ENCODE assay signal across 8 mouse cellular contexts in the genomic region with DNA sequence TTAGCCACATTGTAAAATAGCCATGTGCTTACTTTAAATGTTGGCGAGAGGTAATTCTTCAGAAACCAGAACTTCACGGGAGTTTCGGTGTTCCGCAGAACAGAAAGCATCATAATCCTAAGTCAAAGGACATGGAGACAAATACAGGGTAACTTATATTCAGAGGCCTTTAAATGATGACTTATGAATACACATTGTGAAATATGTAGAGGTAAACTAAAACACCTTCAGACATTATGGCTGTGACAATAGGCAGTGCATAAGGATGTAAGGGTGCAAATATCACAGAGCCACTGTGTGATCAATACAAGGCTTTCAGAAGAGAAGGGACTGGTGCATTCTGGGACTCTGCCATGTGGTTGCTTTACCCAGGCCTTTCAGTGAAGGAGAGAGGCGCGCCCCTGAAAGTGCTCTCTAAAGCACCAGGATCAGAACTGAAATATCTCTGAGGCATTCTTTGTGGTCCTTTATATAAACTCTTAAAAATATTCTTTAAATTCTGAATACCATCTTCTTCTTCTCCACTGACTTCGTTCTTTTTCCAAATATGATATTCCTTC.
DNase-seq lines count a peak whose midpoint lies in the region; ATAC-seq and TF ChIP-seq lines count a peak whose summit lies in the region.

No protein-coding gene starts in this region.

- no peaks in the 10 kb centered on the region for H3K36me3 ChIP-seq in kidney, adult 2 months (ENCODE audit: control insufficient read depth, insufficient read depth, low read length)
- peaks cover 4% of the 10 kb centered on the region; the same call in 1 of the 2 replicates for H3K36me3 ChIP-seq in hindbrain, embryonic 16.5 days (ENCODE audit: control insufficient read depth, insufficient read depth, low read length)
- no peaks in the 10 kb centered on the region for H3K36me3 ChIP-seq in midbrain, embryonic 15.5 days (replicated peaks)

- H3K4me2 ChIP-seq in hindbrain, embryonic 16.5 days (ENCODE audit: low read length), result peak overlapping the region; percentile 83
- H3K4me2 ChIP-seq in midbrain, embryonic 15.5 days, result peak overlapping the region; percentile 89

- no peaks in the 10 kb centered on the region for H3K27me3 ChIP-seq in kidney, adult 2 months (replicated peaks; ENCODE audit: control insufficient read depth, insufficient read depth, low read length)
- H3K27me3 ChIP-seq in hindbrain, embryonic 16.5 days (replicated peaks; ENCODE audit: control insufficient read depth, insufficient read depth, low read length), result no peaks in the 10 kb centered on the region
- H3K27me3 ChIP-seq in midbrain, embryonic 15.5 days (replicated peaks), result no peaks in the 10 kb centered on the region

- WGBS in kidney, adult 2 months, result 48% methylated on average over 7 of the region's 7 CpGs
- 47% methylated on average over 7 of the region's 7 CpGs for WGBS in hindbrain, embryonic 16.5 days
- 45% methylated on average over 7 of the region's 7 CpGs for WGBS in midbrain, embryonic 15.5 days

- no peaks in the 10 kb centered on the region for H3K9me3 ChIP-seq in hindbrain, embryonic 16.5 days (ENCODE audit: control insufficient read depth, low read length)
- no peaks in the 10 kb centered on the region for H3K9me3 ChIP-seq in midbrain, embryonic 15.5 days

- no peak for DNase-seq in kidney, adult 2 months
- no peak for DNase-seq in kidney, adult 8-10 months
- no peak for DNase-seq in layer of hippocampus, adult 9-10 months (ENCODE audit: low spot score)
- DNase-seq in urinary bladder, postnatal 10 days (ENCODE audit: low spot score), result no peak
- DNase-seq in lung, postnatal 36 days, result no peak

- H3K4me3 ChIP-seq in kidney, adult 2 months (ENCODE audit: insufficient read depth, low read depth, low read length), result no peak overlapping the region
- H3K4me3 ChIP-seq in hindbrain, embryonic 16.5 days (ENCODE audit: low read length), result peak overlapping the region; percentile 45
- peak overlapping the region; percentile 44 for H3K4me3 ChIP-seq in midbrain, embryonic 15.5 days

- no peaks in the 10 kb centered on the region for H3K4me1 ChIP-seq in kidney, adult 2 months (ENCODE audit: control insufficient read depth, insufficient read depth, low read length)
- H3K4me1 ChIP-seq in hindbrain, embryonic 16.5 days (ENCODE audit: control insufficient read depth, insufficient read depth, low read depth, low read length), result peaks cover 6% of the 10 kb centered on the region
- peaks cover 16% of the 10 kb centered on the region for H3K4me1 ChIP-seq in midbrain, embryonic 15.5 days

- no peak for TF ChIP-seq CTCF in kidney, adult 2 months (conservative IDR thresholded peaks at IDR 0.05; ENCODE audit: insufficient read depth, insufficient read length, low read depth, low read length)

- peak overlapping the region; percentile 42; the same call in 1 of the 2 replicates for H3K9ac ChIP-seq in hindbrain, embryonic 16.5 days (ENCODE audit: low read depth, low read length)
- peak overlapping the region; percentile 37; the same call in 1 of the 2 replicates for H3K9ac ChIP-seq in midbrain, embryonic 15.5 days

- peak overlapping the region; percentile 62; the same call in 1 of the 2 replicates for H3K27ac ChIP-seq in kidney, adult 2 months (ENCODE audit: insufficient read depth, low read depth, low read length)
- H3K27ac ChIP-seq in hindbrain, embryonic 16.5 days (ENCODE audit: low read depth, low read length), result peak overlapping the region; percentile 40; the same call in 1 of the 2 replicates
- peak overlapping the region; percentile 79 for H3K27ac ChIP-seq in midbrain, embryonic 15.5 days

- no peak for TF ChIP-seq POLR2A in kidney, adult 2 months (IDR thresholded peaks at IDR 0.05; ENCODE audit: low read depth, low read length)

- 0 out of 2 replicates have a peak, but pooled peaks have one; percentile 1 for ATAC-seq in common myeloid progenitor, adult 5-6 weeks (replicated peaks; ENCODE audit: low read depth, poor library complexity, severe bottlenecking)
- ATAC-seq in hindbrain, embryonic 16.5 days, result no peak
- no peak for ATAC-seq in midbrain, embryonic 15.5 days (replicated peaks)
